Mouse (Mus musculus): ENCODE results near the gene Derl3. TPM values are rescaled to one million over a fixed set of nuclear protein-coding genes. Genes with fewer than 3 reads are reported as not detected.

Derl3 gene
- total RNA-seq, 2 experiments from 2014 or later = 1.5 to 3.0 TPM

DNA sequence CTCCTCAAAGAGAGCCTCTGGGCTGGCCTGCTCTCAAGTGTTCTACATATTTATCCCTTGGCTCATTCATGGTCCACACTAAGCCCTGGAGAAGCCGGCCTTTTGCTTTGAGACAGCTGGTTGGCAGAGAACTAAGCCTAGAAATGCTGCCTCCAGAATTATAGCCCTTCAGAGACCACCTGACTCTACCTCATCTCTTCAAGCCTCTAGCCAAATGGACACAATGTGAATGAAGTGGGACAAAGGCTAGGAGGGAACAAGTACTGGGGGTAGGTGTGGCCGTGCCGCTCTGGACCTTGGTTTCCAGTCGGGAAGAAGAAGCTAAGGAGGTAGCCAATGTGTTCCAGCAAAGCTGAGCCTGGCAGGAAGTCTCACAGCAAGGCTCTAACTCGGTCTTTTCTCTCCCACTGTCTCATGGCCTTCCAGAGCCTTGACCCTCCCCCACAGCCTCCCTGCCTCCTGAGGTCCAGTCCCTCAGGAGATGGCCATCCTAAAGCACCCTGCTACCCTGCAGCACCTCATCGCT lies 4.9 kb downstream of the Derl3 start:
- DNase-seq (ENCODE audit: extremely low spot score in 1 of 2, low spot score in 2 of 2) = no peak
- intact Hi-C loops (cut with DNase I) = loop anchor here (5.0 kb wide), 1 partner anchor 54 kb away; the partner anchor contains the start of gene Gm5134

GRCm38 (mm10) chr10:75898846-75899245 lies 5.6 kb downstream of the Derl3 start:
- intact Hi-C loops (cut with DNase I) = loop anchor here (5.0 kb wide), 1 partner anchor 53 kb away; the partner anchor contains the start of gene Gm5134
- DNase-seq (ENCODE audit: extremely low spot score in 1 of 2, low spot score in 2 of 2) = peak in 1 of 2 experiments; percentile 58

- intact Hi-C loops (cut with DNase I) = no loop called here
- no peak for DNase-seq (ENCODE audit: extremely low spot score in 1 of 2, low spot score in 2 of 2)
Measured at GRCm38 (mm10) chr10:75904391-75904790, 11.2 kb downstream of the Derl3 start.

DNA sequence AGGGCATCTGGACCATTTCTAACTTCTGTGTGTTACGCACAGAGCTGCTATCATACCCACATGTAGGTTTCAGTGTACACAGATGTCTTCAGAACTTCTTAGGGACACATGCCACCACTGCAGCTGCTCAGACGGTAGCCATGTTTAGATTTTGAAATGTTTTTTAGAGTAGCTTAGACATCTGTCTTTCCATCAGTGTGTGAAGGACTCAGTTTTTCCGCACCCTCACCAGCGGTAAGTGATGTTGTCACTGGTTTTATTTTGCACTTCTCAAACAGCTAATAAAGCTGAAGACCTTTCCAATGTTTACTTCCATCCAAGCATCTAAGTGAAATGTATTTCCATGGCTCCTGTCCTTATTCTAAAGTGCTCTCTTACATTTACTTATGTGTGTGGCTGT lies 13.7 kb downstream of the Derl3 start:
- intact Hi-C loops (cut with DNase I) = no loop called here
- no peak for DNase-seq (ENCODE audit: extremely low spot score in 1 of 2, low spot score in 2 of 2)

DNA sequence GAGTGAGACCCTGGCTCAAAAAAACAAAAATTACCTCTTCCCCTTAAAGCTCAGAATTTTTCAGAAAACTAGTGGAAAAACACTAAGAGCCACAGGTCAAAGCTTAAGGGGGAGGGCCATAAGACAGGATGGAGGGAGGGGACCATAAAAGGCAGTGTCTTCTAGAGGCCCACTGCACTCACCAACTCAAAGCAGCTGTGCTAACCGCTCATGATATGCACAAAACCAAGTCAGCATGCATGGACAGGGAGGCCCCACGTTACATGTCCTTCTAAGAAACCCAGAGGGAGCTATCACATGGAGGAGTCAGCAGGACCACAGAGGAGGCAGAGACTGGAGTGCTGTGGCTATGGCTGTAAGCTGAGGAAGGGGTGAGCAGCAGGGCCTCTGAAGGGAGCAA lies 17.5 kb downstream of the Derl3 start:
- intact Hi-C loops (cut with DNase I) = no loop called here
- DNase-seq (ENCODE audit: extremely low spot score in 1 of 2, low spot score in 2 of 2) = no peak

DNA sequence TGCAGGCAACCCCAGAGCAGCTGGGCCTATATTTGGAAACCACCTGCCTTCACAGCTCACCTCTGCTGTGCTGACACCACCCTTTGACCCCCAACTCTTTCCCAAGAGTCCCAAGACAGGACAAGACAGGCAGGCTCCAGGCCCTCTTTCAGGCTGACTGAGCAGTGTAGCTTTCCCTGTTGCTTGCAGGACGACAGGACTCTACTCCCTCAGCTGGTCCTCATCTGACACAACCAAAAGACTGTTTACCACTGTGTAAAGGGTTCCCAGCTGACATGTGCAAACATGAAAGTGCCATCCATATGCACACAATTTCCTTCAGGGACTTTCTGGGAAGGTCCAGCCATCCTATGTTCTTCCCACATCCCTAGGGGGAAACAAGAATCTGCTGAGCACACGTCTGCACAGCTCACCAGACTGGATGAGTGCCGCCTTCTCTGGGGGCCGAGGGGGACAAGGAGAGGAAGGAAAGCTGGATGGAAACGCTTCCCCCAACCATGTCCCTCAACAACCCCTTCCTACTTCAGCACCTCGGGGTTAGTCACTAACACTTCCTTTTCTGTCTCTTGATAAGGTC lies 19.9 kb downstream of the Derl3 start:
- no peak for DNase-seq (ENCODE audit: extremely low spot score in 1 of 2, low spot score in 2 of 2)
- intact Hi-C loops (cut with DNase I) = no loop called here

DNA sequence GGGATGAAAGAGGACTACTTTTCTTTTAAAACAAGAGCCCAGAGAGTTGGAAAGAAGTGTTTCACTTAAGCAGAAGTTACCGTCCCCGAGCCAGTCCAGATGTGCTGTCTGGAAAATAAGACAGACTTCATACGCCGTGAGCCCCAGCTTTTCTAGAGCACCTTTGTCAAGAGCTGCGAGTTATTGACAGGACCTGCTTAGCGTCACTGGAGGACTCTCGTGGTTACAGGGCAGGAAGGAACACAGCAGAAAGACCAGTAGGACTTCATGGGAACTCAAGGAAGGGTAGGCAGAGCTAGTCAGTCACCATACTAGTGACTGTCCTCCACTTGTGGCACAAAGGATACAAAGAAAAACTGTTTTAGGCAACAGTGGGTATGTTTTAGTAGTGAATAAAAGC lies 22.3 kb downstream of the Derl3 start:
- no peak for DNase-seq (ENCODE audit: extremely low spot score in 1 of 2, low spot score in 2 of 2)
- intact Hi-C loops (cut with DNase I) = no loop called here

DNA sequence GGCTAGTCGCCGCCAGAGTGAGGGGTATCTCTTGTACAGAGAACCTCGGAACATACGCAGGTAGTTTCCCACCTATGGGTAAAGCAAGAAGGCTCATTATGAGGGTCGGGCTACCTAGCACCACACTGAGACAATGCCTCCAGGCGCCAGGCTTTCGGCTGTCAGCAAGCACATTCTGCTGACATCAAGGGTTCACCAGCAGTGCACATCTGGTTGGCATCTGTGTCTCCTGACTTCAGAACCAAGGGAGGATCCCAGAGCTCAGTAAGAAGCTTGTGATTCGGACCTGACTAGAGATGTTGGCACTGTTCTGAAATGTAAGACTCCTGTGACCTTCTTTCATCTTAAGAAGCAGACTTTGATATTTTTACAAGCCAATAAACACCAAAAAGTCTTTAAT lies 23.6 kb downstream of the Derl3 start:
- DNase-seq (ENCODE audit: extremely low spot score in 1 of 2, low spot score in 2 of 2) = no peak
- intact Hi-C loops (cut with DNase I) = no loop called here

- intact Hi-C loops (cut with DNase I) = no loop called here
Measured at GRCm38 (mm10) chr10:75919026-75919425, 25.8 kb downstream of the Derl3 start.

GRCm38 (mm10) chr10:75921026-75921725 lies 28.0 kb downstream of the Derl3 start, which contains the start of gene Smarcb1:
TSS of gene Smarcb1 (minus strand) at chr10:75921617.
- intact Hi-C loops (cut with DNase I) = no loop called here
- peak; percentile 93 to 97 for DNase-seq (ENCODE audit: extremely low spot score in 1 of 2, low spot score in 2 of 2)

More at GRCm38 (mm10) chr10:75919026-75919425, 25.8 kb downstream of the Derl3 start:
- no peak for DNase-seq (ENCODE audit: extremely low spot score in 1 of 2, low spot score in 2 of 2)

- peak in 1 of 2 experiments; percentile 63 for DNase-seq (ENCODE audit: extremely low spot score in 1 of 2, low spot score in 2 of 2)
- intact Hi-C loops (cut with DNase I) = no loop called here
Measured at GRCm38 (mm10) chr10:75921726-75922560, 28.7 kb downstream of the Derl3 start.

- no peak for DNase-seq (ENCODE audit: extremely low spot score in 1 of 2, low spot score in 2 of 2)
- intact Hi-C loops (cut with DNase I) = no loop called here
Measured at GRCm38 (mm10) chr10:75924324-75924723, 31.1 kb downstream of the Derl3 start.

- intact Hi-C loops (cut with DNase I) = no loop called here
- no peak for DNase-seq (ENCODE audit: extremely low spot score in 1 of 2, low spot score in 2 of 2)
Measured at GRCm38 (mm10) chr10:75926396-75926795, 33.2 kb downstream of the Derl3 start.

DNA sequence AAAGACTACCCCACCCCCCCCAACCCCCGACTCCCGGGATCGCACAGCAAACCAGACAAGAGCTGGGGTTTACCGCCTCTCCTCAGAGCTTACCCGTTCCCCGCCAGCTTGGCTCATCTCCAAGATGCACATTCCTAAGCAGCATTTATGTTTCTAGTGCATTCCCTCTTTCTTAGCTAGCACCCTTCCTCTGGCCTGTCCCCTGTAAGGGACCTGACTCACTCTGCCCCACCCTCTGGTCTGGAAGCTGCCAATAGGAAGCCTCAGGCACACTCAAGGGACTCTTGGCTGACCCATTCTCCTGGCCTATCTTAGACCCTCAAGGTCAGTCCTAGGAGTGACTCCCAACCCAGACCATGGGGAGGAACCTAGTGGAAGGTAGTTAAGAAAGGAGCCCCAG lies 37.1 kb downstream of the Derl3 start:
- peak in 1 of 2 experiments; percentile 64 for DNase-seq (ENCODE audit: extremely low spot score in 1 of 2, low spot score in 2 of 2)
- intact Hi-C loops (cut with DNase I) = no loop called here

GRCm38 (mm10) chr10:75931311-75931710 lies 38.1 kb downstream of the Derl3 start:
- intact Hi-C loops (cut with DNase I) = no loop called here
- no peak for DNase-seq (ENCODE audit: extremely low spot score in 1 of 2, low spot score in 2 of 2)

- DNase-seq (ENCODE audit: extremely low spot score in 1 of 2, low spot score in 2 of 2) = peak in 1 of 2 experiments; percentile 57
- intact Hi-C loops (cut with DNase I) = no loop called here
Measured at GRCm38 (mm10) chr10:75932081-75932678, 39.0 kb downstream of the Derl3 start.

DNA sequence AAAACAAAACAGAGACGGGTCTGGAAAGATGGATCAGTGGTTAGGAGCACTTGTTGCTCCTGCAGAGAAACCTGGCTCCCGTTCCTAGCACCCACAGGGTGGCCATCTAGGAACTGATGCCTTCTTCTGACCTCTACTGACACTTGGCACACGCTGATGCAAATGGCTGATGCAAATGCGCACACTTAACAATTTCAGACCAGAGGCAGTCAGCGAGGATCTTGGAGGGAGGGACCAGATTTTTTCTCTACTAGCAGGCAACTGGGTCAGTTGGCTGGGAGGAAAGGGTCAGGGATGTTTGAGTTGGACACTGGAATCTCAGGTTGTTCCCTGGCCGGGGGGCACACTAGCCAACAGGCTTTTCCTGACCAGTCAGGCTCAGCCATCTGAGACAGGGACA lies 39.7 kb downstream of the Derl3 start, which contains the start of gene Chchd10:
Gene Chchd10, plus strand, starts transcription at position 240 of the 400 bp plus-strand sequence.
- intact Hi-C loops (cut with DNase I) = no loop called here
- no peak for DNase-seq (ENCODE audit: extremely low spot score in 1 of 2, low spot score in 2 of 2)

- intact Hi-C loops (cut with DNase I) = no loop called here
- no peak for DNase-seq (ENCODE audit: extremely low spot score in 1 of 2, low spot score in 2 of 2)
Measured at GRCm38 (mm10) chr10:75934991-75935390, 41.8 kb downstream of the Derl3 start.

All from left cerebral cortex, postnatal 10 days (tissue).